Comparison of ENCODE assay signal across 8 mouse cellular contexts in genomic region chr19:32487595-32488255, GRCm38 (mm10). TPM values are rescaled to one million over a fixed set of nuclear protein-coding genes. Genes with fewer than 3 reads are reported as not detected.
A peak's percentile ranks its signal among the peaks of the same experiment; 100 is the strongest.
DNase-seq lines count a peak whose midpoint lies in the region; ATAC-seq and TF ChIP-seq lines count a peak whose summit lies in the region.

No protein-coding gene starts in this region.

- peak overlapping the region; percentile 40; the same call in 1 of the 2 replicates for H3K9ac ChIP-seq in heart, embryonic 15.5 days
- no peak overlapping the region for H3K9ac ChIP-seq in hindbrain, postnatal 0 days (replicated peaks; ENCODE audit: low read length)
- H3K9ac ChIP-seq in midbrain, embryonic 14.5 days (replicated peaks; ENCODE audit: low read length): no peak overlapping the region

- ATAC-seq in heart, embryonic 15.5 days (replicated peaks; ENCODE audit: insufficient number of reproducible peaks, insufficient read depth, low FRiP score, low read depth): no peak
- ATAC-seq in hindbrain, postnatal 0 days: no peak
- no peak for ATAC-seq in midbrain, embryonic 14.5 days (ENCODE audit: low FRiP score, low TSS enrichment)

- DNase-seq in heart, postnatal 14 days: no peak
- no peak for DNase-seq in embryonic facial prominence, embryonic 10.5 days (ENCODE audit: low spot score)
- no peak for DNase-seq in hindbrain, postnatal 0 days (ENCODE audit: low spot score)
- no peak for DNase-seq in midbrain, embryonic 14.5 days
- no peak for DNase-seq in frontal cortex, postnatal 25 days (ENCODE audit: low spot score in 2 of 2)
- DNase-seq in urinary bladder, postnatal 36 days (ENCODE audit: low spot score in 2 of 2): no peak
- no peak for DNase-seq in left cerebral cortex, postnatal 4 days

- intact Hi-C loops in heart, postnatal 14 days (cut with DNase I): loop anchor here (5.0 kb wide), 2 partner anchors 320 to 515 kb away; no protein-coding TSS in a partner anchor
- intact Hi-C loops in left cerebral cortex, postnatal 4 days (cut with DNase I): loop anchor here (5.0 to 10.0 kb wide), 2 partner anchors 383 to 515 kb away; partner anchors contain the start of gene Asah2

- no peaks in the 10 kb centered on the region for H3K27me3 ChIP-seq in heart, embryonic 15.5 days
- no peaks in the 10 kb centered on the region for H3K27me3 ChIP-seq in embryonic facial prominence, embryonic 10.5 days (replicated peaks; ENCODE audit: low read depth, poor library complexity, severe bottlenecking)
- no peaks in the 10 kb centered on the region for H3K27me3 ChIP-seq in hindbrain, postnatal 0 days (ENCODE audit: insufficient read depth, low read length)
- no peaks in the 10 kb centered on the region for H3K27me3 ChIP-seq in midbrain, embryonic 14.5 days (ENCODE audit: control insufficient read depth, insufficient read depth, low read length)

- WGBS in heart, embryonic 15.5 days: 57% methylated on average over 8 of the region's 8 CpGs
- WGBS in embryonic facial prominence, embryonic 10.5 days: 88% methylated on average over 8 of the region's 8 CpGs
- WGBS in hindbrain, postnatal 0 days: 88% methylated on average over 8 of the region's 8 CpGs
- WGBS in midbrain, embryonic 14.5 days: 90% methylated on average over 8 of the region's 8 CpGs

- no peak for TF ChIP-seq CTCF in hindbrain, postnatal 0 days (IDR thresholded peaks at IDR 0.05; ENCODE audit: low read depth)

- peak overlapping the region; percentile 84 for H3K4me3 ChIP-seq in heart, embryonic 15.5 days
- peak overlapping the region; percentile 71 for H3K4me3 ChIP-seq in embryonic facial prominence, embryonic 10.5 days
- H3K4me3 ChIP-seq in hindbrain, postnatal 0 days (ENCODE audit: low read length): no peak overlapping the region; the same call in 1 of the 2 replicates
- H3K4me3 ChIP-seq in midbrain, embryonic 14.5 days (replicated peaks; ENCODE audit: low read depth, low read length): 0 out of 2 replicates have a peak overlapping the region, but pooled peaks have one; percentile 80

- H3K4me1 ChIP-seq in heart, embryonic 15.5 days (replicated peaks): peaks cover 24% of the 10 kb centered on the region
- peaks cover 26% of the 10 kb centered on the region for H3K4me1 ChIP-seq in embryonic facial prominence, embryonic 10.5 days
- H3K4me1 ChIP-seq in hindbrain, postnatal 0 days (ENCODE audit: insufficient read depth, low read length): peaks cover 8% of the 10 kb centered on the region; the same call in 1 of the 2 replicates
- peaks cover 19% of the 10 kb centered on the region for H3K4me1 ChIP-seq in midbrain, embryonic 14.5 days (ENCODE audit: control insufficient read depth, insufficient read depth, low read length)

- H3K27ac ChIP-seq in heart, embryonic 15.5 days: no peak overlapping the region
- no peak overlapping the region for H3K27ac ChIP-seq in embryonic facial prominence, embryonic 10.5 days (replicated peaks)
- H3K27ac ChIP-seq in hindbrain, postnatal 0 days: no peak overlapping the region
- H3K27ac ChIP-seq in midbrain, embryonic 14.5 days (replicated peaks; ENCODE audit: low read depth, low read length): no peak overlapping the region

- H3K4me2 ChIP-seq in heart, embryonic 15.5 days: peak overlapping the region; percentile 88
- peak overlapping the region; percentile 88 for H3K4me2 ChIP-seq in hindbrain, postnatal 0 days (ENCODE audit: low read depth, low read length)
- peak overlapping the region; percentile 62 for H3K4me2 ChIP-seq in midbrain, embryonic 14.5 days (ENCODE audit: low read length)

- H3K36me3 ChIP-seq in heart, embryonic 15.5 days: 0 out of 2 replicates have a peak, but pooled peaks cover 8% of the 10 kb centered on the region
- peaks cover 11% of the 10 kb centered on the region for H3K36me3 ChIP-seq in embryonic facial prominence, embryonic 10.5 days (replicated peaks)
- peaks cover 5% of the 10 kb centered on the region; the same call in 1 of the 2 replicates for H3K36me3 ChIP-seq in hindbrain, postnatal 0 days (ENCODE audit: insufficient read depth, low read length)
- peaks cover 15% of the 10 kb centered on the region; the same call in 1 of the 2 replicates for H3K36me3 ChIP-seq in midbrain, embryonic 14.5 days (ENCODE audit: control insufficient read depth, insufficient read depth, low read length)

- no peaks in the 10 kb centered on the region for H3K9me3 ChIP-seq in heart, embryonic 15.5 days (replicated peaks)
- H3K9me3 ChIP-seq in embryonic facial prominence, embryonic 10.5 days: no peaks in the 10 kb centered on the region
- no peaks in the 10 kb centered on the region for H3K9me3 ChIP-seq in hindbrain, postnatal 0 days (ENCODE audit: low read length)
- H3K9me3 ChIP-seq in midbrain, embryonic 14.5 days (ENCODE audit: control insufficient read depth, low read length): no peaks in the 10 kb centered on the region

RNA-seq across cellular contexts. Expression of gene Minpp1, which starts 2.2 kb away (rescaled TPM):
- 44.0 and 47.8 TPM in 2 replicates for polyA plus RNA-seq in heart, embryonic 15.5 days (2015; fragmentation: Nextera tagmentation; extraction: Ambion mirVana)
- total RNA-seq in heart, postnatal 14 days (2021): 10 to 100 TPM; 19.3 to 20.3 TPM
- polyA plus RNA-seq in embryonic facial prominence, embryonic 10.5 days (2016; fragmentation: Nextera tagmentation; extraction: Ambion mirVana): 65.7 and 71.6 TPM in 2 replicates
- 119 and 144 TPM in 2 replicates for total RNA-seq in hindbrain, postnatal 0 days (2014; rRNA removed)
- 59.1 and 60.2 TPM in 2 replicates for polyA plus RNA-seq in hindbrain, postnatal 0 days (2015; fragmentation: Nextera tagmentation; extraction: Ambion mirVana)
- 54.3 and 61.8 TPM in 2 replicates for polyA plus RNA-seq in midbrain, embryonic 14.5 days (2014; fragmentation: Nextera tagmentation; extraction: Ambion mirVana)
- total RNA-seq in left cerebral cortex, postnatal 4 days (2021): 10 to 100 TPM; 47.2 to 48.5 TPM

RNA-seq across cellular contexts. Expression of gene Rpl9-ps6, which starts 21.3 kb away (rescaled TPM):
- polyA plus RNA-seq in heart, embryonic 15.5 days (2015; fragmentation: Nextera tagmentation; extraction: Ambion mirVana): 55.3 and 74.5 TPM in 2 replicates
- 10 to 100 TPM; 19.7 to 27.8 TPM for total RNA-seq in heart, postnatal 14 days (2021)
- polyA plus RNA-seq in embryonic facial prominence, embryonic 10.5 days (2016; fragmentation: Nextera tagmentation; extraction: Ambion mirVana): 69.7 and 70.3 TPM in 2 replicates
- 27.9 and 35.0 TPM in 2 replicates for total RNA-seq in hindbrain, postnatal 0 days (2014; rRNA removed)
- 53.9 and 65.0 TPM in 2 replicates for polyA plus RNA-seq in hindbrain, postnatal 0 days (2015; fragmentation: Nextera tagmentation; extraction: Ambion mirVana)
- polyA plus RNA-seq in midbrain, embryonic 14.5 days (2014; fragmentation: Nextera tagmentation; extraction: Ambion mirVana): 81.9 and 91.9 TPM in 2 replicates
- 10 to 100 TPM; 33.7 to 39.3 TPM for total RNA-seq in left cerebral cortex, postnatal 4 days (2021)
